Mouse (Mus musculus): Measurements from ENCODE around the gene Eif2ak4.

GRCm38 (mm10) chr2:118372561-118372900 is 15.9 kb upstream of the Eif2ak4 start:
- TF ChIP-seq CTCF (IDR thresholded peaks at IDR 0.05): no peak
- TF ChIP-seq EP300 (IDR thresholded peaks at IDR 0.05): no peak
